Mouse (Mus musculus) limb, embryonic 11.5 days (tissue): ENCODE measurements around the gene Zmynd15. TPM values are rescaled to one million over a fixed set of nuclear protein-coding genes. Genes with fewer than 3 reads are reported as not detected.
A peak's percentile ranks its signal among the peaks of the same experiment; 100 is the strongest.

Experiments
- ATAC-seq: fragments of 200-750 bp; cut with Nextera tagmentation; 2 replicates; pipeline ENCODE4 v1.8.0; 2017; ENCODE audit warnings: low read depth; ENCODE audit not compliant: insufficient number of reproducible peaks, low FRiP score, low TSS enrichment
- DNase-seq: peaks from one replicate; pipeline ENCODE4 v3.0.0-alpha.2; 2015; ENCODE audit warnings: low spot score
- H3K27ac ChIP-seq: fragments of 300-500 bp; sonication (generic); replicated peaks from 2 replicates; pipeline ENCODE4 v1.5.1; 2014; ENCODE audit warnings: low read depth, mild to moderate bottlenecking, low read length
- H3K27me3 ChIP-seq: fragments of 300-500 bp; sonication (generic); 2 replicates; pipeline ENCODE4 v1.6.1; 2014; ENCODE audit warnings: mild to moderate bottlenecking, low read length, mixed read lengths; ENCODE audit not compliant: control insufficient read depth, insufficient read depth
- H3K36me3 ChIP-seq: fragments of 300-500 bp; sonication (generic); 2 replicates; pipeline ENCODE4 v1.6.1; 2014; ENCODE audit warnings: mild to moderate bottlenecking, low read length, moderate library complexity, mixed read lengths; ENCODE audit not compliant: control insufficient read depth, insufficient read depth
- H3K4me1 ChIP-seq: fragments of 300-500 bp; sonication (generic); 2 replicates; pipeline ENCODE4 v1.6.1; 2014; ENCODE audit warnings: low read length, mixed read lengths; ENCODE audit not compliant: control insufficient read depth, insufficient read depth
- H3K4me2 ChIP-seq: fragments of 300-500 bp; sonication (generic); 2 replicates; pipeline ENCODE4 v1.6.1; 2014; ENCODE audit warnings: low read depth, mild to moderate bottlenecking, moderate library complexity; ENCODE audit not compliant: severe bottlenecking
- H3K4me3 ChIP-seq: fragments of 300-500 bp; sonication (generic); 2 replicates; pipeline ENCODE4 v1.5.1; 2014; ENCODE audit warnings: low read depth, low read length
- H3K9ac ChIP-seq: fragments of 300-500 bp; sonication (generic); 2 replicates; pipeline ENCODE4 v1.6.1; 2014; ENCODE audit warnings: mild to moderate bottlenecking, low read length
- H3K9me3 ChIP-seq: fragments of 300-500 bp; sonication (generic); 2 replicates; pipeline ENCODE4 v1.6.1; 2016; ENCODE audit warnings: low read length; ENCODE audit not compliant: control insufficient read depth
- WGBS: fragments of 180-500 bp; shearing (Covaris S2); extraction: QIAGEN DNeasy Blood & Tissue Kit; methylation state at CpG from one replicate; pipeline ENCODE4 v1.1.7; 2014; 5-methylcytosine and 5-hydroxymethylcytosine counted together
- polyA plus RNA-seq: library from polyadenylated mRNA; unstranded; fragments of >200 nt; fragmentation: Nextera tagmentation; extraction: Ambion mirVana; gene quantifications from 2 replicates; pipeline ENCODE4 v1.2.1, GENCODE M21; 2014

Gene Zmynd15
- polyA plus RNA-seq, 1 experiment from 2014 or later: 0.15 TPM

DNA sequence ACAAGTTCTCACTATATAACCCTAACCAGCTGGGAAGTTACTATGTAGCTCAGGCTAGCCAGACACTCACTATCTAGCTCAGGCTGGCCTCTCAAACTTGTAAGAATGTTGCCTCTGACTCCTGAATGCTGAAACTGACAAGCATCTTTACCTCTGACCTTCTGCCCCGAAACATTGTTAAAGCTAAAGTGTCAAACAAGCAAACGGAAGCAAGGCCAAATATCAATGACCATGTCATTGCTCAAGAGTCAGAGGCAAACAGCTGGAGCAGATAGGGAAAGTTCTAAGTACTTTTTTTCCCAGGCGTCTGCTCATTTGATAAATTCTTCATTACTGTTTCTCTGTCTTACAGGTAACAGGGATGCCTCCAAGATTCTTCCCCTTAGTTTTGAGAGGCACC is 42.8 kb downstream of the Zmynd15 start:
- Histone ChIP-seq H3K9ac (no peak overlapping the region), H3K4me2 (no peak overlapping the region), H3K36me3 (no peaks in the 10 kb centered on the region), H3K27me3 (no peaks in the 10 kb centered on the region), H3K4me3 (no peak overlapping the region), H3K4me1 (no peaks in the 10 kb centered on the region), H3K9me3 (no peaks in the 10 kb centered on the region), H3K27ac (no peak overlapping the region)
- 69% methylated on average over 3 of the region's 3 CpGs for WGBS
- ATAC-seq: no peak
- no peak for DNase-seq

DNA sequence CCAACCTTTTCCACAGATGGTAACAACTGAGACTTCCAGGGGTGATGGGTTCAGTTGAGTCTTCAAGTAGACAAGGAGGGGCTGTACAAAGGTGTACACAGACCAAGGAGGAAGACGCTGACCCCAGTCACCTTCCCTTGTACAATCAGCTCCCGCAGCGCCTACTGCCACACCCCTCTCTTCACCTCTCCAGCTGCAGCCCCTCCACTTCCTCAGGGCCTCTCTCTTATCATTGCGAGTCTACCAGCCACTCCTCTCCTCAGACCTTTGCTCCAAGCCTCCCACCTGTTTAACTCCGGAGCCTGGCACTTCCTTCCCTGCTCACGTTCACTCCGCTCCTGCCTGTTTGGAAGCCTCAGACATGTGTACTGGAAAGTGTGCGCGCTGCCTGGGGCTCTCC is 45.7 kb downstream of the Zmynd15 start, which contains the start of gene Tm4sf5:
TSS of gene Tm4sf5 (plus strand) at position 275 of the 400 bp plus-strand sequence.
- 70% methylated on average over 9 of the region's 9 CpGs for WGBS
- Histone ChIP-seq H3K9ac (no peak within 1 kb of the TSS), H3K27me3 (no peaks in the 10 kb centered on the region), H3K36me3 (no peaks in the 10 kb centered on the region), H3K4me3 (no peak within 1 kb of the TSS), H3K4me1 (peaks cover 5% of the 10 kb centered on the region), H3K27ac (no peak within 1 kb of the TSS), H3K4me2 (no peak within 1 kb of the TSS), H3K9me3 (no peaks in the 10 kb centered on the region)
- DNase-seq: no peak
- ATAC-seq: no peak

DNA sequence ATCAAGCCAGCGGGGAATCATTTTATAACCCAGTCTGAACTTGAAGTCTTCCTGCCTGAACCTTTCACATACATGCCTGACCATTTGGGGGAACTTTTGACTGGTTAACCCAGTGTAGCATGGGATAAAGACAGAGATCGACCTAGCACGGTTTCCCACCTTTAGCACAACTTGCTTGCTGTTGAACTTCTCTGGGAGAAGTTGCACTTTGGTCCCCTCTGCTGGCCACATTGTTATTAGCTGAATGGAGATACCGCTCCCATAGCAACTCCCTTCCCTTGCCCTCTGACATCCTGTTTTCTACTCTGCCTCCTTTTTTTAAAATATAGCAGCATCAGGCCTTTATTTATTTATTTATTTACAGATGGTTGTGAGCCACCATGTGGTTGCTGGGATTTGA is 47.2 kb downstream of the Zmynd15 start:
- H3K4me3 ChIP-seq: no peak overlapping the region
- no peaks in the 10 kb centered on the region for H3K27me3 ChIP-seq
- H3K27ac ChIP-seq: no peak overlapping the region
- no peak overlapping the region for H3K9ac ChIP-seq
- H3K36me3 ChIP-seq: no peaks in the 10 kb centered on the region
- peaks cover 6% of the 10 kb centered on the region for H3K4me1 ChIP-seq
- H3K4me2 ChIP-seq: no peak overlapping the region
- no peaks in the 10 kb centered on the region for H3K9me3 ChIP-seq
- WGBS: 27% methylated on average over 4 of the region's 4 CpGs
- DNase-seq: peak; percentile 76
- no peak for ATAC-seq

DNA sequence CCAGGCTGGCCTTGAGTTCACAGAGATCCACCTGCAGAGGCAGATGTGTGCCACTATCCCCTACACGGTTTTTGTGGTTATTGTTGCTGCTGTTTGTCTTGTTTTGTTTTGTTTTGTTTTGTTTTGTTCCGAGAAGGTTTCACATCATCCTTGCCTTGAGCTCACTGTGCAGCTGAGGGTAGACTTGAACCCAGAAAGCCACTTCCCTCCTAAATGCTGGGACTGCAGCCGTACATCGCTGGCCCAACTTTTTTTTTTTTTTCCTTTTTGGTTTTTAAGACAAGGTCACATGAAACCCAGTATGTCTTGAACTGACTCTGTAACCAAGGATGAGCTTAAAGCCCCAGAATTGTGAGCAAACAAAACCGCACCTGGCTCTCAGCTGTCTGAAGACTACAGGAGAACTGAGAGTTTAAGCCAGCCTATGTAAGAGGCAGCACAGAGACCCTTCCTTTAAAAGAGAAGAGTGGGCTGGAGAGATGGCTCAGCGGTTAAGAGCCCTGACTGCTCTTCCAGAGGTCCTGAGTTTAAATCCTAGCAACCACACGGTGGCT is 47.8 kb downstream of the Zmynd15 start:
- DNase-seq: no peak
- Histone ChIP-seq H3K9ac (no peak overlapping the region), H3K27ac (no peak overlapping the region), H3K4me1 (peaks cover 6% of the 10 kb centered on the region), H3K36me3 (no peaks in the 10 kb centered on the region), H3K4me3 (no peak overlapping the region), H3K27me3 (no peaks in the 10 kb centered on the region), H3K9me3 (no peaks in the 10 kb centered on the region), H3K4me2 (no peak overlapping the region)
- WGBS: 68% methylated on average over 7 of the region's 7 CpGs
- no peak for ATAC-seq

DNA sequence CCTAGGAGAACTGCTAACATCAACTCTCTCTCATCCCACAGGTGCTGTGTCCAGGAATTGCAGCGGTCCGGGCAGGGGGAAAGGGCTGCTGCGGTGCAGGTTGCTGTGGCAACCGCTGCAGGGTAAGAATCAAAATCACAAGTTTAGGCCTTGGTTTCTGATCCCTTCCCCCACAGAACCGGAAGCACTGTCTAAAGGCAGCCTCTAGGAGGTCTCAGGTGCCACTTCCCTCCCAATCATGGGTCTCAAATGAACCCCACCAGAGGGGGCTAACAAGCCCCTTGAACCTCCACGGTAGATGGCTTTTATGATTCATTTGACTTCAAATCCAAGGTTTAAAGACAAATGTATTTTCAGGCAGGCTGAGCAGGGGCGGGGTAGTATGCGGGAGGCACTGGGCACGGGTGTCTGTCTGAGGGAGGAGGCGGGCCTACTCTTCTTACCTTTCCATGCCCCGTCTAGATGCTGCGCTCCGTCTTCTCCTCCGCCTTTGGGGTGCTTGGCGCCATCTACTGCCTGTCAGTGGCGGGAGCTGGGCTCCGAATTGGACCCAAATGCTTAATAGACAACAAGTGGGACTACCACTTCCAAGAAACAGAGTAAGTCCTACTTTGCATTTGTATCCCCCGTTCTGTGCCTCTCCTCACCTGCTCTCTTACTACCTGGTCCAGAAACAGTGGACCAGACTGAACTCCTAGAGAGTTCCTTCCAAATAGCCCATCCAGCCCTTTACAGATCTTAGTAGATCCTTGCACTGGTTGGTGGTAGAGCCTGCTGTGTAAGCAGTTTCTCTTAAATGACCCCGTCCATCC is 50.7 kb downstream of the Zmynd15 start:
- Histone ChIP-seq H3K27ac (no peak overlapping the region), H3K27me3 (no peaks in the 10 kb centered on the region), H3K9me3 (no peaks in the 10 kb centered on the region), H3K4me1 (peaks cover 6% of the 10 kb centered on the region), H3K9ac (no peak overlapping the region), H3K36me3 (no peaks in the 10 kb centered on the region), H3K4me3 (no peak overlapping the region), H3K4me2 (peak overlapping the region; percentile 20; the same call in 1 of the 2 replicates)
- DNase-seq (peak; percentile 69), ATAC-seq (no peak)
- WGBS: 6% methylated on average over 19 of the region's 19 CpGs

DNA sequence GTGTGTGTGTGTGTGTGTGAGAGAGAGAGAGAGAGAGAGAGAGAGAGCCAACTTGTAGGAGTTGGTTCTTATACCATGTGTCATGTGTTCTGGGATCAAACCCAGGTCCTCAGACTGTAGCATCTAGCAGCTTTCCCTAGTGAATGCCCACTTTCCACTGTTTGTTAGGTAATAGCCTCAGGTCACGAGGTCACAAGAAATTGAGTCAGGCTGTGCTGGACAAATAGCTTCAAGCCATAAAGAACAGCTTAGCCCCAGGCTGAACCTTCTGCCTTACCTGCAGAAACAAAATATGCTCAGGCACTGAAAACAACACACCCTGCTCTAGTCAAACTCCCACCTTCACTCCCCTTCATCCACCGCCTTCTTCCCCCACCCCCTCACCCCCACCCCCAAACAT is 52.0 kb downstream of the Zmynd15 start:
- WGBS: 66% methylated on average over 2 of the region's 2 CpGs
- H3K9ac ChIP-seq: no peak overlapping the region
- ATAC-seq (no peak), DNase-seq (no peak)
- no peak overlapping the region for H3K27ac ChIP-seq
- H3K4me1 ChIP-seq: peaks cover 6% of the 10 kb centered on the region
- H3K27me3 ChIP-seq: no peaks in the 10 kb centered on the region
- no peak overlapping the region for H3K4me3 ChIP-seq
- H3K9me3 ChIP-seq: no peaks in the 10 kb centered on the region
- H3K36me3 ChIP-seq: no peaks in the 10 kb centered on the region
- no peak overlapping the region for H3K4me2 ChIP-seq

DNA sequence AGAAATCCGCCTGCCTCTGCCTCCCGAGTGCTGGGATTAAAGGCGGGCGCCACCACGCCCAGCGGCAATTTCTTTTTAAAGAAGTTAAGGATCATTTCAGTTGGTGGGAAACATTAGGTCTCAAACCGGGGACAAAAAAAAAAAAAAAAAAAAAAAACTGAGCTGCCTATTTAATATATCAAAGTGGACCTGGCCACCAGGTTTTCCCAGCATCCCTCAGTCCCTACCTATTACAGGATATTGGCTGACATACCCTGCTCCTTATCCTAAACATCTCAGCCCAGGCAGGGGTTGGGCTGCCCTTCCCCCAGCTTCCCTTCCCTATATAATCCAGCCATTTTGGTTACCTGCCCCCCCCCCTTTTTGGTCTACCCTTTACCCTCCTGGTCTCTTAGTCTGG is 52.6 kb downstream of the Zmynd15 start:
- Histone ChIP-seq H3K9me3 (no peaks in the 10 kb centered on the region), H3K36me3 (no peaks in the 10 kb centered on the region), H3K27me3 (no peaks in the 10 kb centered on the region), H3K4me2 (no peak overlapping the region), H3K4me3 (no peak overlapping the region), H3K4me1 (peaks cover 6% of the 10 kb centered on the region), H3K9ac (no peak overlapping the region), H3K27ac (no peak overlapping the region)
- DNase-seq: no peak
- WGBS: 91% methylated on average over 7 of the region's 7 CpGs
- ATAC-seq: no peak

DNA sequence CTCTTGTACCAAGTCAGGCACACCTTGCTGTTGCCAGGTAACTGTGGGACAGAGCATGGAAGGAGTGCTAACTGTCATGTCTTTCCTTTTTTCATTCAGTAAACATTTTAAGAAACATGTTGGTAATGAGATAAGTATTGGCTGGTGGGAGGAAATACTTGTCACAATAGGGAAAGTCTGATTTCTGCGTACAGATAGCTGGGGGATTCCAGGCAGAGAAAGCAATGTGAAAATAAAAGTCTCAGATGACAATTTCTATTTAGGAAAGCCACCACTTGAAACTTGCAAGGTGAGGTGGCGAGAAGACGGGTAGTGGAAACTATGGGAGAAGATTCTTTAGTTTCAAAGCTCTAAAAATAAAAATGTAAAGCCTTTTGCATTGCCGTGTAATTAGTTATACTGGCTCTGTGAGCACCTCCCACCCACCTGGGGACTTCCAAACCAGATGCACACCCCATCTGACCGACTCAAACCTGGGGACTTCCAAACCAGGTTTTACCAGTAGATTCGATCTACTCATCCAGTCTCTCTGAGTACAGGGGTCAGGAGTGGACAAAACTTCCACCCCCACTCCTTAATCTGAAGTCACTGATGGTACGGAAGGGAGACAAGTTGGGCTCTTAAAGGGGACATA is 53.6 kb downstream of the Zmynd15 start:
- no peaks in the 10 kb centered on the region for H3K9me3 ChIP-seq
- 82% methylated on average over 7 of the region's 7 CpGs for WGBS
- H3K4me2 ChIP-seq: no peak overlapping the region
- H3K4me1 ChIP-seq: peaks cover 6% of the 10 kb centered on the region
- H3K27me3 ChIP-seq: no peaks in the 10 kb centered on the region
- no peak for DNase-seq
- no peak overlapping the region for H3K27ac ChIP-seq
- no peak overlapping the region for H3K9ac ChIP-seq
- H3K4me3 ChIP-seq: no peak overlapping the region
- no peaks in the 10 kb centered on the region for H3K36me3 ChIP-seq
- no peak for ATAC-seq
